Mouse (Mus musculus) MEL (cell line): ENCODE results near the gene Smg1.

Source experiments
- CTCF ChIP-seq, 3 experiments: IDR thresholded peaks in 2 of 3; conservative IDR thresholded peaks in 1 of 3; 2 replicates each; pipeline ENCODE4 v1.5.1; 2011 to 2012; ENCODE audit warnings: low read length in 3 of 3, low read depth in 2 of 3, mild to moderate bottlenecking in 2 of 3, improper control_type of control experiment in 1 of 3, inconsistent platforms in 1 of 3, mixed read lengths in 1 of 3, moderate library complexity in 1 of 3; ENCODE audit not compliant: control insufficient read depth in 1 of 3, insufficient read depth in 1 of 3, poor library complexity in 1 of 3, severe bottlenecking in 1 of 3
- GATA1 ChIP-seq: IDR thresholded peaks from 2 replicates; pipeline ENCODE4 v1.6.1; 2011; ENCODE audit warnings: low read depth, low read length, improper control_type of control experiment
- JUND ChIP-seq: IDR thresholded peaks from 2 replicates; pipeline ENCODE4 v1.6.1; 2011; ENCODE audit warnings: low read depth, mild to moderate bottlenecking, improper control_type of control experiment, low read length
- MAX ChIP-seq: IDR thresholded peaks from 2 replicates; pipeline ENCODE4 v1.6.1; 2011; ENCODE audit warnings: low read length, improper control_type of control experiment
- MYC ChIP-seq: IDR thresholded peaks from 2 replicates; pipeline ENCODE4 v1.6.1; 2011; ENCODE audit warnings: low read depth, mild to moderate bottlenecking, low read length, improper control_type of control experiment, moderate library complexity
- NELFE ChIP-seq: IDR thresholded peaks from 2 replicates; pipeline ENCODE4 v1.6.1; 2011; ENCODE audit warnings: low read depth, low read length, improper control_type of control experiment
- POLR2A ChIP-seq, 2 experiments: IDR thresholded peaks; 2 replicates each; pipeline ENCODE4 v1.6.1; 2011 to 2012; ENCODE audit warnings: low read length in 2 of 2, mild to moderate bottlenecking in 2 of 2, control low read depth in 1 of 2, improper control_type of control experiment in 1 of 2, low read depth in 1 of 2, moderate library complexity in 1 of 2; ENCODE audit not compliant: control insufficient read depth in 1 of 2, insufficient read depth in 1 of 2, poor library complexity in 1 of 2
- POLR2AphosphoS2 ChIP-seq: IDR thresholded peaks from 2 replicates; pipeline ENCODE4 v1.6.1; 2011; ENCODE audit warnings: low read length, improper control_type of control experiment
- RAD21 ChIP-seq: IDR thresholded peaks from 2 replicates; pipeline ENCODE4 v1.6.1; 2011; ENCODE audit warnings: mild to moderate bottlenecking, low read depth, low read length, improper control_type of control experiment

- no peak for TF ChIP-seq MYC
- no peak; a peak in 1 of 4 replicates for TF ChIP-seq POLR2A (IDR thresholded peaks at IDR 0.05; ENCODE audit: control insufficient read depth in 1 of 2, insufficient read depth in 1 of 2, low read depth in 1 of 2, low read length in 2 of 2, poor library complexity in 1 of 2)
- no peak for TF ChIP-seq JUND
- no peak for TF ChIP-seq CTCF (IDR thresholded peaks at IDR 0.05 in 2 of 3, conservative IDR thresholded peaks at IDR 0.05 in 1 of 3; ENCODE audit: control insufficient read depth in 1 of 3, insufficient read depth in 1 of 3, low read depth in 2 of 3, low read length in 3 of 3, poor library complexity in 1 of 3, severe bottlenecking in 1 of 3)
- TF ChIP-seq RAD21: no peak
- TF ChIP-seq GATA1: no peak
- TF ChIP-seq MAX: no peak
- no peak for TF ChIP-seq NELFE
- TF ChIP-seq POLR2AphosphoS2: no peak
These were observed 122.8 kb downstream of the Smg1 start for GRCm38 (mm10) chr7:118120654-118121053.
